Mouse (Mus musculus) neural tube, embryonic 11.5 days (tissue): ENCODE data around the gene Slc35b4. TPM values are rescaled to one million over a fixed set of nuclear protein-coding genes. Genes with fewer than 3 reads are reported as not detected.

ENCODE experiments used
- ATAC-seq: fragments of 200-750 bp; cut with Nextera tagmentation; 2 replicates; pipeline ENCODE4 v1.8.0; 2017; ENCODE audit warnings: moderate number of reproducible peaks, mild to moderate bottlenecking, moderate TSS enrichment, moderate library complexity; ENCODE audit not compliant: insufficient read depth, low FRiP score, low TSS enrichment
- DNase-seq: peaks from one replicate; pipeline ENCODE4 v3.0.0-alpha.2; 2015; ENCODE audit warnings: low spot score
- H3K27ac ChIP-seq: fragments of 300-500 bp; sonication (generic); 2 replicates; pipeline ENCODE4 v1.5.1; 2014; ENCODE audit warnings: low read depth, mild to moderate bottlenecking, low read length
- H3K27me3 ChIP-seq: fragments of 300-500 bp; sonication (generic); 2 replicates; pipeline ENCODE4 v1.6.1; 2014; ENCODE audit warnings: mild to moderate bottlenecking, low read length, mixed read lengths; ENCODE audit not compliant: control insufficient read depth, insufficient read depth
- H3K36me3 ChIP-seq: fragments of 300-500 bp; sonication (generic); 2 replicates; pipeline ENCODE4 v1.6.1; 2014; ENCODE audit warnings: mild to moderate bottlenecking, low read length, moderate library complexity, mixed read lengths; ENCODE audit not compliant: control insufficient read depth, insufficient read depth
- H3K4me1 ChIP-seq: fragments of 300-500 bp; sonication (generic); 2 replicates; pipeline ENCODE4 v1.6.1; 2014; ENCODE audit warnings: low read length, mixed read lengths; ENCODE audit not compliant: control insufficient read depth, insufficient read depth
- H3K4me2 ChIP-seq: fragments of 300-500 bp; sonication (generic); 2 replicates; pipeline ENCODE4 v1.6.1; 2014; ENCODE audit warnings: low read depth, mild to moderate bottlenecking, moderate library complexity
- H3K4me3 ChIP-seq: fragments of 300-500 bp; sonication (generic); 2 replicates; pipeline ENCODE4 v1.5.1; 2014; ENCODE audit warnings: low read depth, low read length
- H3K9ac ChIP-seq: fragments of 300-500 bp; sonication (generic); 2 replicates; pipeline ENCODE4 v1.6.1; 2014; ENCODE audit warnings: mild to moderate bottlenecking, low read length
- H3K9me3 ChIP-seq: fragments of 300-500 bp; sonication (generic); 2 replicates; pipeline ENCODE4 v1.6.1; 2016; ENCODE audit warnings: low read length; ENCODE audit not compliant: control insufficient read depth
- WGBS: fragments of 180-500 bp; shearing (Covaris S2); extraction: QIAGEN DNeasy Blood & Tissue Kit; methylation state at CpG from one replicate; pipeline ENCODE4 v1.1.7; 2014; 5-methylcytosine and 5-hydroxymethylcytosine counted together
- polyA plus RNA-seq: library from polyadenylated mRNA; unstranded; fragments of >200 nt; fragmentation: Nextera tagmentation; extraction: Ambion mirVana; gene quantifications from 2 replicates; pipeline ENCODE4 v1.2.1, GENCODE M21; 2014

Gene Slc35b4
- polyA plus RNA-seq, 1 experiment from 2014 or later, result 51.2 TPM

DNA sequence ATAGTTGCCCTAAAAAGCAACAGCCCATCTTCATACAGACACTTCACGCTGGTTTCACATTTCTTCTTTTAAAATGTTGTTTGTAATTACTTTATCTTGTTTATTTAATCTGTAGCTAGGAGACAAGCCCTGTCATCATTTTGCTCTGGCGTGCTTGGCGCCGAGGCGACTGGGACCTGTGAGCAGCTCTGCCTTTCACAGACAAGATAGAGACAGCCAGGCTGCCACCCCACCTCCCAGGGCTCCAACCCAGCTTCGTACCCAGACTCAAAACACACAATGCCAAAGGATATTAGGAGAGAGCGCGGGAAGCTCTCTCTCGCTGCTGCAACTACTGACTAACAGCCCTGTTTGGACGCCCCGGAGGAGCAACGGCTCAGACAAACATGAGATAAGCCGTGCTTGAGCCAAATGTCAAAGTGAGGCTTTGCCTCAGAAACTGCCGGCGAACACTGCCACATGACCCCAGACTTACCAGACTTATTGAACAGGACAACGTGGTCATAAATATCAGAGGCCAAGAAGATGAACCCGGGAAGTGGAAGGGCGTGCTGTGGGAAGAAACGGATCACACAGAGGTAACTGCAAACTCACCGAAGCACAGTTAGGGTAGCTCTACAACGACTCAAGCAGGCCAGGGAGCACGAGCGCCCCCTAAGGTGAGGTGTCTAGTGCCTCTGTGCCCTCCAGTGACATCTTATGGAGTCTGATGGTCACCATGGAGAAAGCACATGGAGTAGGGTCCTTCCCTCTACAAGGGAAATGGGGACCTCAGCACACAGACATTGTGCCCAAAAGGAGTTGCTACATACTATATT is 16.7 kb downstream of the Slc35b4 start:
- Histone ChIP-seq H3K9me3 (no peaks in the 10 kb centered on the region), H3K27me3 (no peaks in the 10 kb centered on the region), H3K4me1 (no peaks in the 10 kb centered on the region), H3K4me3 (no peak overlapping the region), H3K36me3 (peaks cover 7% of the 10 kb centered on the region), H3K4me2 (no peak overlapping the region), H3K9ac (no peak overlapping the region), H3K27ac (no peak overlapping the region)
- DNase-seq, result no peak
- WGBS, result 88% methylated on average over 23 of the region's 23 CpGs
- ATAC-seq, result no peak

DNA sequence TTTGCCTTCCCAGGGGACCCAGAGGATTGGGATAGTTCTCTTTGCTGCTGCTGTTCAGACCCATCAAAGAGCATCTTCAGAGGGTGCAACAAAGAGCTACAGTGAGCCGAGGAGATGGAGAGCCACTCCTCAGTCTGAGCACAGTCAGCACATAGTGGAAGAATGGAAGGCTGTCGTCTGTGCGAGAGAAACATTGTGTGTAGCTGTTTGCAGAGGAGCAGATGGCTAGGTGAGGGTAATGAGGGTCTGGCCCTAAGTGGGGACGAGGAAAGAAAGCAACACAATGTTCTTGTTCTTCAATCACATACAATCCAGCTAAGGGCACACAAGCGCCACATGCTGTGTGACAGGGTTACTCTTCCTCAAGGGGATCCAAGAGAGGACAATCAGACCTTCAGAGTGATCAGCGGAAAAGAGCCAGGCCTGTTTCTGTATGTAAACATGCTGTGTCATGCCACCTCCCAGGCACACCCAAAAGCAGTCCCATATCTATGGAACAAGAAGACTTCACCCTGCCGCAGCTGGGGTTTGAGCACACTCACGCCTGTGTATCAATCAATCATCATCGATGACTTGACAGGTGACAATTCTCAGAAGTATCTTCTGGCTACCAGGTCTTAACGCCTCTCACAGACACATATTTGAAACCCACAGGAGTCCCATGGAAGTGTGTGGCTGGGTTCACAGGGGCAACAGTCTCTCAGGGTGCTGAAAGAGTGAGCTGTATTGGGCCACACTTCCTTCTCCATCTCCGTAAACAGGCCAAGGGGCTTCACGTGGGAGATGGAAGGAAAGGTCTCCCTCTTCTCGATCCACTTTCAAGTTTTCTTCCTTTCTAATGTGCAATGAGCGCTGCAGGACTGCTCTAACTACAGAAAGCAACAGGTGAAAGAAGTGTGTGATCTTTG is 19.8 kb downstream of the Slc35b4 start:
- 78% methylated on average over 14 of the region's 14 CpGs for WGBS
- H3K4me2 ChIP-seq, result no peak overlapping the region
- no peaks in the 10 kb centered on the region for H3K4me1 ChIP-seq
- peaks cover 7% of the 10 kb centered on the region for H3K36me3 ChIP-seq
- H3K27me3 ChIP-seq, result no peaks in the 10 kb centered on the region
- DNase-seq, result no peak
- H3K27ac ChIP-seq, result no peak overlapping the region
- ATAC-seq, result no peak
- H3K9me3 ChIP-seq, result no peaks in the 10 kb centered on the region
- H3K9ac ChIP-seq, result no peak overlapping the region
- H3K4me3 ChIP-seq, result no peak overlapping the region

DNA sequence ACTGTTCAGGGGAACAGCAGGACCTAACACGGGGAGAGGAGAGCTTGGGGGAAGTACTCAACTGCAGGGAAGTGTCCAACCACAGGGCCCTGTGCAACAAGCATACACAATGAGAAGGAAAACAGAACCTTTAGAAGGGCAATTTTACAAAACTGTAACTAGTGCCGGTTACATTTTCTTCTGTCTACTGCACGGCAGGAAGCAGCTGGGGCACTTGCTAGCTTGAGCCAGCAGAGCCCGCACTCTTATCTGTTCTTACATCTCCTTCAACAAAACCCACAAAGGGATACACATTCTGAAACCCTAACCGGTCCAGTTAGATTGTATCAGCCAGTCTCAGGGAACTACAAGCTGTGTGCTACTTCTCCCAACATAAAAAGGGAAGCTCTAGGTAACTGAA is 20.9 kb downstream of the Slc35b4 start:
- H3K36me3 ChIP-seq, result peaks cover 7% of the 10 kb centered on the region
- no peak overlapping the region for H3K4me2 ChIP-seq
- no peak overlapping the region for H3K27ac ChIP-seq
- H3K4me1 ChIP-seq, result no peaks in the 10 kb centered on the region
- DNase-seq (no peak), ATAC-seq (no peak)
- no peaks in the 10 kb centered on the region for H3K9me3 ChIP-seq
- H3K27me3 ChIP-seq, result no peaks in the 10 kb centered on the region
- no peak overlapping the region for H3K4me3 ChIP-seq
- 74% methylated on average over 5 of the region's 5 CpGs for WGBS
- no peak overlapping the region for H3K9ac ChIP-seq

DNA sequence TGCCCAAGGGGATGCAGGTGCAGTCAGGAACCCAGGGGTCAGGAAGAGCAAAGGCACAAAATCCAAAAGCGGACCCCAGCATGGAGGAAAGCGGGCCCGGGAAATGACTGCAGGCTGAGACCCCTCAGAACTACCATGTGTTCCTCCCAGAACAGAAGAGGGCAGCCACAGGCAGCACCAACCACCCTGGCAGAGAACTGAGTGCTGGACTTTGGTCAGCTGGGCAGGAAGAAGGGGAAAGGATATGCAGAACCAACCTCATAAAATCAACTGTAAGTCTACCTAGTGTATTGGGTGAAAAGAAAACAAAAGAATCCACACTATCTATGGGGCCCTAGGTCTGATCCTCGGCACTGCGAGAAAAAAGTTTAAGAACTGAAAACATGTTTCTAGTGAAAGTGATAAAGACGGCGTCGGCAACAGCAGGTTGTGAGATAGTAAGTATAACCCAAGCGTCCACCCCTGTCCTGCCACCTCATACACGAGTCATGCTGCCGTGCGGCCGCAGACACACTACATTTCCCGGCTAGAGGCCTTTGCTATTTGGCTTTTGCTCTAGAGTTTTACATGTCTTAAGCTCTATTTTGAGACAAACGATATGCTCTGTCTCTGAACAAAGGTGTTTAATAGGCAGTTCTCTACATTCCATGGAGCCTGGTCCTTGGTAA is 21.6 kb downstream of the Slc35b4 start:
- no peak overlapping the region for H3K27ac ChIP-seq
- no peaks in the 10 kb centered on the region for H3K27me3 ChIP-seq
- H3K4me1 ChIP-seq, result no peaks in the 10 kb centered on the region
- DNase-seq (no peak), ATAC-seq (no peak)
- 92% methylated on average over 15 of the region's 15 CpGs for WGBS
- H3K9me3 ChIP-seq, result no peaks in the 10 kb centered on the region
- no peak overlapping the region for H3K4me3 ChIP-seq
- no peak overlapping the region for H3K4me2 ChIP-seq
- no peak overlapping the region for H3K9ac ChIP-seq
- H3K36me3 ChIP-seq, result peaks cover 7% of the 10 kb centered on the region

DNA sequence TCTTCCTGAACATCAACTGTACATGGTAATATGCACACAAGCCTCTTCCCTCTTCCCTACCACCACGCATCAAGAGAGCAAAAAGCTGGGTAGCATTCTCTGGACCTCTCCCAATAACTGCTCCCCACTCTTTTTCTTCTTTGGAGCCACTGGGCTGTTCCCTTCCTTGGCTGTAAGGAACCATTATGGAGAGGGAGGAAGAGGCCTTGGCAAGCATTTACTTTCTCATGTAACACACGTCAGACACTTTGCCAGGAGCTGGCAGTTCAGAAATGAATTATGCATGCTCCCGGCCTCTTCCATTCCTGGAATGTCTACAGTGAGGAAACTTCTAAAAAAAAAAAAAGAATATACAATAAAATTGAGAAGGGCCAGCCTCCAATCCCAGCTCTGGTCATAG is 22.7 kb downstream of the Slc35b4 start:
- H3K9me3 ChIP-seq, result no peaks in the 10 kb centered on the region
- no peaks in the 10 kb centered on the region for H3K4me1 ChIP-seq
- no peak overlapping the region for H3K4me2 ChIP-seq
- H3K9ac ChIP-seq, result no peak overlapping the region
- DNase-seq (no peak), ATAC-seq (no peak)
- H3K27ac ChIP-seq, result no peak overlapping the region
- 60% methylated on average over 3 of the region's 3 CpGs for WGBS
- H3K36me3 ChIP-seq, result peaks cover 4% of the 10 kb centered on the region; the same call in 1 of the 2 replicates
- no peaks in the 10 kb centered on the region for H3K27me3 ChIP-seq
- H3K4me3 ChIP-seq, result no peak overlapping the region

DNA sequence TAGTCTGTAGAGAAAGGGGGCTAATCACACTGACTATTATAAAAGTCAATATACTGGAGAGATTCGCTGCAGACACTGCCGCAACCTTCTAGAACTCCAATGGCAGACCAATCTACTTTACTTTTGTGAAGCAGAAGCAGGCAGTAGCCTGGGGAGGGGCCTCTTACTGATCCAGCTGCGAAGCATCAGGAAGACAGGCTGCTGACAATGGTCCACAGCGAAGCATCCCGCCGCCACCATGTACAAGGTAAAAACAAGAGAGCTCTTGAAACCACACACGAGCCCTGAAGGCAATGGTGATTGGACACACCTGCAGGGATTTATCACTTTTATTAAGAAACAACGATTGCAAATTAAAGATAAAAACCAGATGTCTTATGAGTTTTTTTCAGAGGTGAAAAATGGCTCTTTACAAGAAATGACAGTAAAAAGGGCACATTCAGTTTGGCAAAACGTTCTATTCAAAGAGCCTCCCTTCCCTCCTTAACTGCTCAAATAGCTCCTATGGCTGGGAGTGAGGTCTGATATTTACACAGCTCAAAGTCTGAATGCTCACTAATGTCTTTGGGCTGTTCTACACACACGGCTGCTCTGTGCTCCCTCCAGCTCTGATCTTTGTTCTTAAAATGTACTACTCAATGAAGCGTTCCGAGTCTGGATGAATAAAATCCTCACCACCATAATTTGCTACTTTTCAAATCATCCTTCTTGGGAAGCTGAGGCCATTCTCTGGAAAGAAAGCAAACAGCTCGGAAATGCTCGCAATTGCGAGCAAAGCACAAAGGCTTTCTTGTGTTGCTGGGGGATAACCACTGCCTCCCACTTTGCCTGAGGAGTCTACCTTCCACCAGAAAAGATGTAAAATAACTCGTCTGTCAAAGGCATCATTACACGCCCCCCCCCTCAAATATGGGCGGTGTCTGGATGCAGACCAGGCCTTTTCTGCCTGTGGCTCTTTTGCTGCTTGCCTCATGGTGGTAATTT is 23.6 kb downstream of the Slc35b4 start:
- Histone ChIP-seq H3K9ac (no peak overlapping the region), H3K9me3 (no peaks in the 10 kb centered on the region), H3K4me1 (no peaks in the 10 kb centered on the region), H3K27ac (no peak overlapping the region), H3K36me3 (peaks cover 4% of the 10 kb centered on the region; the same call in 1 of the 2 replicates), H3K4me2 (no peak overlapping the region), H3K4me3 (no peak overlapping the region), H3K27me3 (no peaks in the 10 kb centered on the region)
- ATAC-seq, result no peak
- 69% methylated on average over 18 of the region's 18 CpGs for WGBS
- DNase-seq, result no peak

DNA sequence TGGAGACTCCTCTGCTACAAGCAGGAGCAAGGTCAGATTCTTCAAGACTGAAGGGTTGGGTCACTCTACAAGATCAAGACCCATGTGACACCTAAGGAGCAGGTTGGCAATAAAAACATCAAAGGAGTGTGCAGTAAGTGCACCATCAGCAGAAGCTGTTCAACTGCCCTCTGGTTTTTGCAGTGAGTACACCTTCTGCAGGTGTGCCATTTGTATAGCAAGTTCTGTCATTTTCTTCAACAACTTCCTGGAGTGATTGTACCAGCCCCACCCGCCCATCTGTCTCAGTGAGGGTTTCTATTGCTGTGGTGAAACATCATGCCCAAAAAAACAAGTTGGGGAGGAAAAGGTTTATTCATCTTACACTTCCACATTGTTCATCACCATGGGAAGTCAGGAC is 27.1 kb downstream of the Slc35b4 start:
- no peak for DNase-seq
- no peaks in the 10 kb centered on the region for H3K9me3 ChIP-seq
- H3K36me3 ChIP-seq, result no peaks in the 10 kb centered on the region
- H3K4me2 ChIP-seq, result no peak overlapping the region
- H3K27ac ChIP-seq, result no peak overlapping the region
- H3K4me1 ChIP-seq, result no peaks in the 10 kb centered on the region
- no peak overlapping the region for H3K4me3 ChIP-seq
- no peak overlapping the region for H3K9ac ChIP-seq
- 87% methylated on average over 1 of the region's 1 CpGs for WGBS
- no peak for ATAC-seq
- H3K27me3 ChIP-seq, result no peaks in the 10 kb centered on the region

DNA sequence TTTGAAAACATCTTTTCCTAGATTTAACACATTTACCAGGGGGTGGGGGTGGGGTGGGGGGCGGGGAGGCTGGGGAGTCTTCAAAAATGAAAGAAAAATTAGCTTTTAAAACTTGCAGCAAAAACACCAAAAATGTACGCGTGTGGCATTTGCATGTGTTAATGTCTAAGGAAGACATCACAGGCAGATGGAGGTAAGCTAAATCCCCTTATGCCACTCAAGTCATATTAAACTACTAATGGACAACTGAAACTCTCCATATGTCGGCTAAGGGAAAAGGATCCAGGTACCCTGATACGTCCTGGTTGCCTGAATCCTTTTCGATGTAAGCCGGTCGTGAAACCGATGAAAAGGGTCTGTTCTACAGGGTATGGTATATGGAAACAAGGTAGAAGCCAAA is 27.8 kb downstream of the Slc35b4 start:
- DNase-seq (no peak), ATAC-seq (no peak)
- H3K27ac ChIP-seq, result no peak overlapping the region
- WGBS, result 86% methylated on average over 9 of the region's 9 CpGs
- no peaks in the 10 kb centered on the region for H3K4me1 ChIP-seq
- H3K36me3 ChIP-seq, result no peaks in the 10 kb centered on the region
- no peaks in the 10 kb centered on the region for H3K9me3 ChIP-seq
- H3K9ac ChIP-seq, result no peak overlapping the region
- H3K4me2 ChIP-seq, result no peak overlapping the region
- no peaks in the 10 kb centered on the region for H3K27me3 ChIP-seq
- no peak overlapping the region for H3K4me3 ChIP-seq
